Mouse (Mus musculus) liver, embryonic 15.5 days (tissue): ENCODE measurements around the gene Heg1. TPM values are rescaled to one million over a fixed set of nuclear protein-coding genes. Genes with fewer than 3 reads are reported as not detected.

Source experiments
- ATAC-seq: fragments of 200-750 bp; cut with Nextera tagmentation; 2 replicates; pipeline ENCODE4 v1.8.0; 2017; ENCODE audit warnings: moderate number of reproducible peaks, mild to moderate bottlenecking, moderate library complexity; ENCODE audit not compliant: insufficient read depth
- H3K27ac ChIP-seq: fragments of 300-500 bp; sonication (generic); replicated peaks from 2 replicates; pipeline ENCODE4 v1.5.1; 2015; ENCODE audit warnings: mild to moderate bottlenecking, inconsistent platforms
- H3K27me3 ChIP-seq: fragments of 300-500 bp; sonication (generic); 2 replicates; pipeline ENCODE4 v1.6.1; 2015; ENCODE audit warnings: mild to moderate bottlenecking, inconsistent platforms
- H3K36me3 ChIP-seq: fragments of 300-500 bp; sonication (generic); replicated peaks from 2 replicates; pipeline ENCODE4 v1.6.1; 2015; ENCODE audit warnings: moderate library complexity, mild to moderate bottlenecking, inconsistent platforms
- H3K4me1 ChIP-seq: fragments of 300-500 bp; sonication (generic); replicated peaks from 2 replicates; pipeline ENCODE4 v1.6.1; 2015; ENCODE audit warnings: inconsistent platforms
- H3K4me2 ChIP-seq: fragments of 300-500 bp; sonication (generic); 2 replicates; pipeline ENCODE4 v1.6.1; 2015; ENCODE audit warnings: moderate library complexity, mild to moderate bottlenecking, inconsistent platforms
- H3K4me3 ChIP-seq: fragments of 300-500 bp; sonication (generic); replicated peaks from 2 replicates; pipeline ENCODE4 v1.5.1; 2015; ENCODE audit warnings: mild to moderate bottlenecking, inconsistent platforms
- H3K9ac ChIP-seq: fragments of 300-500 bp; sonication (generic); 2 replicates; pipeline ENCODE4 v1.6.1; 2015; ENCODE audit warnings: moderate library complexity, mild to moderate bottlenecking, inconsistent platforms
- H3K9me3 ChIP-seq: fragments of 300-500 bp; sonication (generic); replicated peaks from 2 replicates; pipeline ENCODE4 v1.6.1; 2016; ENCODE audit warnings: inconsistent platforms
- WGBS: fragments of 180-500 bp; shearing (Covaris S2); methylation state at CpG from one replicate; pipeline ENCODE4 v1.1.7; 2015; ENCODE audit warnings: mixed read lengths; ENCODE audit not compliant: insufficient replicate concordance; 5-methylcytosine and 5-hydroxymethylcytosine counted together
- polyA plus RNA-seq: library from polyadenylated mRNA; unstranded; fragments of >200 nt; fragmentation: Nextera tagmentation; extraction: Ambion mirVana; gene quantifications from 2 replicates; pipeline ENCODE4 v1.2.1, GENCODE M21; 2015

Gene Heg1
- polyA plus RNA-seq, 1 experiment from 2014 or later: 4.9 TPM

- Histone ChIP-seq H3K27ac (no peak overlapping the region), H3K27me3 (no peaks in the 10 kb centered on the region), H3K4me3 (no peak overlapping the region), H3K9ac (no peak overlapping the region), H3K9me3 (no peaks in the 10 kb centered on the region), H3K4me2 (peak overlapping the region; percentile 27; the same call in 1 of the 2 replicates), H3K4me1 (peaks cover 34% of the 10 kb centered on the region), H3K36me3 (no peaks in the 10 kb centered on the region)
- ATAC-seq: no peak
- WGBS: 51% methylated on average over 6 of the region's 6 CpGs
Observed at GRCm38 (mm10) chr16:33690975-33691747, 7.0 kb downstream of the Heg1 start.

DNA sequence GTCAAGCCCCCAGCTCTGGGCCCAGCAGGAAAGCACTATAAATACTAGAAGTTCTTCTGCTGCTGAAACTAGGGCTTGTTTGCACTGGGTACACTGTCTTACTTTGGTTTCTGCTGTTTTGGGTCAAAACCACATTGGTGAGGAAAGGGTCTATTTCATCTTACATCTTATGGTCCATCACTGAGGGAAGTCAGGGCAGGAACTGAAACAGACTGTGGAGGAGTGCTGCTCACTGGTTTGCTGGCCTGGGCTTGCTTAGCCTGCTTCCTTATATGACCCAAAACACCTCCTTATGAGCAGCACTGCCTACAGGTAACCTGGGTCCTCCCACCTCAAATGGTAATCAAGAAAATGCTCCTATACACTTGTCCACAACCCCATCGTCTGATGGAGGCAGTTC lies 9.4 kb downstream of the Heg1 start:
- Histone ChIP-seq H3K27me3 (no peaks in the 10 kb centered on the region), H3K4me1 (peaks cover 37% of the 10 kb centered on the region), H3K4me2 (no peak overlapping the region), H3K9me3 (no peaks in the 10 kb centered on the region), H3K27ac (no peak overlapping the region), H3K36me3 (no peaks in the 10 kb centered on the region), H3K4me3 (no peak overlapping the region), H3K9ac (no peak overlapping the region)
- ATAC-seq: no peak
- 67% methylated on average over 1 of the region's 1 CpGs for WGBS

- Histone ChIP-seq H3K36me3 (no peaks in the 10 kb centered on the region), H3K4me2 (no peak overlapping the region), H3K9me3 (no peaks in the 10 kb centered on the region), H3K4me1 (peaks cover 23% of the 10 kb centered on the region), H3K27me3 (no peaks in the 10 kb centered on the region), H3K4me3 (no peak overlapping the region), H3K9ac (no peak overlapping the region), H3K27ac (no peak overlapping the region)
- no peak for ATAC-seq
- WGBS: 62% methylated on average over 13 of the region's 13 CpGs
Observed at GRCm38 (mm10) chr16:33696811-33697575, 12.8 kb downstream of the Heg1 start.

- Histone ChIP-seq H3K9ac (no peak overlapping the region), H3K36me3 (no peaks in the 10 kb centered on the region), H3K4me1 (peaks cover 21% of the 10 kb centered on the region), H3K9me3 (no peaks in the 10 kb centered on the region), H3K27me3 (no peaks in the 10 kb centered on the region), H3K4me2 (no peak overlapping the region), H3K27ac (no peak overlapping the region), H3K4me3 (no peak overlapping the region)
- whole genome bisulfite sequencing: 62% methylated on average over 9 of the region's 9 CpGs
- ATAC-seq: no peak
Observed at GRCm38 (mm10) chr16:33697576-33698276, 13.6 kb downstream of the Heg1 start.

DNA sequence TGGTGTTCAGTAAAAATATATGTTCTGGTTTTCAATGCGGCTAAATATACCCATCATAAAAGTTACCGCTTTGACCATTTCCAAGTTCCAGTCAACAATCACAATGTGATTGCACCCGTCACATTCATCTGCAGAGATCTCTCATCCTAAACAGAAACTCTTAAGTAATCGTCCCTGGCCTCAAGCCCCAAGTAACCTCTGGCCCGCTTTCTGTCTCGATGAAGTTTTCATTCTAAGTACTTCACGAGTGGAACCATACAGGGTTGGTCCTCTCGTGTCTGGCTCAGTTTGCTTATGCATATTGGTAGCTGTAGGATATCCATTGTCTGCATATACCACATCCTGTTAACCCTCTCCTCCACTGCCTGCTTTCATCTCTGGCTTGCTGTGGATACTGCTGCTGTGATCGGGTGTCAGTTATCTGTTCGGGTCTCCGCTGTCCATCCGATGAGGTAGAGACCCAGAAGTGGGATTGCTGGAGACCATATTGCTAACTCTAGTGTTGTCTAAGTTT lies 14.2 kb downstream of the Heg1 start:
- Histone ChIP-seq H3K36me3 (no peaks in the 10 kb centered on the region), H3K27ac (no peak overlapping the region), H3K4me2 (no peak overlapping the region), H3K27me3 (no peaks in the 10 kb centered on the region), H3K4me3 (no peak overlapping the region), H3K4me1 (peaks cover 23% of the 10 kb centered on the region), H3K9me3 (no peaks in the 10 kb centered on the region), H3K9ac (no peak overlapping the region)
- ATAC-seq: no peak
- WGBS: 56% methylated on average over 12 of the region's 12 CpGs

- Histone ChIP-seq H3K9me3 (no peaks in the 10 kb centered on the region), H3K9ac (no peak overlapping the region), H3K4me3 (no peak overlapping the region), H3K4me2 (no peak overlapping the region), H3K4me1 (peaks cover 35% of the 10 kb centered on the region), H3K27me3 (no peaks in the 10 kb centered on the region), H3K27ac (no peak overlapping the region), H3K36me3 (no peaks in the 10 kb centered on the region)
- ATAC-seq: no peak
- 55% methylated on average over 5 of the region's 5 CpGs for WGBS
Observed at GRCm38 (mm10) chr16:33700584-33700983, 16.4 kb downstream of the Heg1 start.

DNA sequence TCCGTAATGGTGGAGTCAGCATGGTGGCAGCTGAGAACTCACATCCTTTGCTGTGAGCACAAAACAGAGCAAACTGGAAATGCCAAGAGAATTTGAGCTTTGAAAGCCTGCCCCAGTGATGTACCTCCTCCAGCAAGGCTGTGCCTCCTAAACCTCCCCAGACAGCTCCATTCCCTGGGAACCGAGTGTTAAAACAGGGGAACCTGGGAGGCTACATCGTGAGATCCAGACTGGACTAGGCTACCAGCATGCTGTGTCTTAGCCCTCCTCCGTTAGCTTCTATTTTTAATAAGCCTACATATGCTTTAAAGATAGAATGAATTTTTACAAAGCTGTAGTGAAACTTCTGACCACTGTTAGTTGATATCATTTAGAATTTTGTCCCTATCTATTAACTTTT lies 17.7 kb downstream of the Heg1 start:
- WGBS: 72% methylated on average over 4 of the region's 4 CpGs

GRCm38 (mm10) chr16:33704289-33704688 lies 20.1 kb downstream of the Heg1 start:
- Histone ChIP-seq H3K9ac (no peak overlapping the region), H3K27ac (no peak overlapping the region), H3K4me3 (no peak overlapping the region), H3K27me3 (no peaks in the 10 kb centered on the region), H3K9me3 (no peaks in the 10 kb centered on the region), H3K4me2 (no peak overlapping the region), H3K36me3 (no peaks in the 10 kb centered on the region), H3K4me1 (peaks cover 16% of the 10 kb centered on the region)
- 69% methylated on average over 9 of the region's 9 CpGs for WGBS
- ATAC-seq: no peak

More for the DNA sequence above, 17.7 kb downstream of the Heg1 start:
- no peak overlapping the region for H3K9ac ChIP-seq
- no peak overlapping the region for H3K27ac ChIP-seq
- peaks cover 31% of the 10 kb centered on the region for H3K4me1 ChIP-seq
- H3K36me3 ChIP-seq: no peaks in the 10 kb centered on the region
- H3K4me2 ChIP-seq: no peak overlapping the region
- H3K27me3 ChIP-seq: no peaks in the 10 kb centered on the region
- H3K4me3 ChIP-seq: no peak overlapping the region
- no peak for ATAC-seq
- H3K9me3 ChIP-seq: no peaks in the 10 kb centered on the region

DNA sequence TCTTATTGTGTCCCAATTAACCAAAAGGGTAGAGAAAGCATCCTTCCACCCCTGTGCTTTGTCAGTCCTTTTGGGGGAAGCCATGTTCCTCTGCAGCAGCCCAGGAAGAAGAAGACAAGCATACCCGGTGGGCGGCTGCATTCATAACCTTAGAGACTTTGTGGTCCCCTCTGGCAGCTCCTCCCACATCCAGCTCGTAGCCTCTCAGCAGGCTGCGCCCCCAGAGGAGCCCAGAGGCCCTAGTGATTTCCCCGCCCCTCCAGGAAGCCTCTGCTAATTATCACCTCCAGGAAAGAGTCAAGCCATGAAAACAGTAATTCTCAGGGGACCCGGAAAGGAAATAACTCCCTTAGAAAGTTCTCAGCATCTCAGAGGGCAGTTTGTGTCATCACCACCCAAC lies 21.1 kb downstream of the Heg1 start:
- no peak for ATAC-seq
- WGBS: 26% methylated on average over 6 of the region's 6 CpGs

DNA sequence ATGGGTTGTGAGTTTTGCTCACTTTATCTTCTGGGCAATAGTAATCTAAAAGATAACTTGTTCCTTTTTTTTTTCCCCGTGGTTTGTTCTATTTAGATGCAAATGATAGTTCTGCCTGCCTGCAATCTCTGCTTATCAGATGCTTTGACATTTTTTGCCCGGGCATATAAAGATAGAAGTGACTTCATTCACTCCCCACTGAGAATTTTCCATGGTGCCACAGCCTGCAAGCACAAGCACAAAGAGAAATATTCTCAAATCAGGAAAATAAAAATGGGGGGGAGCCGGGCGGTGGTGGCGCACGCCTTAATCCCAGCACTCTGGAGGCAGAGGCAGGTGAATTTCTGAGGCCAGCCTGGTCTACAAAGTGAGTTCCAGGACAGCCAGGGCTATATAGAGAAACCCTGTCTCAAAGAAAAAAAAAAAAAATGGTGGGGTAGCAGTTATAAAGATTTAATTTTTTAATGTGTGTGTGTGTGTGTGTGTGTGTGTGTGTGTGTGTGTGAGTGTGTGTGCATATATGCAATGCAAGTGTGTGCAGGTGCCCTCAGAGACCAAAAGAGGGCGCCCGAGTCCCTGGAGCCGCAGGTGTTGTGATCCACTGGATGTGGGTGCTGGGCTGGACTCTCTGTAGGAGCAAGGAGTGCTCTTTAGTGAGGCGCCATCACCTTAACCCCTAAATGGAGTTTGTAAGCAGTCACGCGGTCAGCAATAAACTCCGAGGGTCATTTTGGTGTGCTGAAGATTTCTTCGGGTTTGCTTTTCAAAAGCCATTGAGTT lies 22.1 kb downstream of the Heg1 start:
- no peaks in the 10 kb centered on the region for H3K27me3 ChIP-seq
- H3K36me3 ChIP-seq: peaks cover 8% of the 10 kb centered on the region
- no peak overlapping the region for H3K27ac ChIP-seq
- H3K4me2 ChIP-seq: no peak overlapping the region
- no peak overlapping the region for H3K4me3 ChIP-seq
- no peak overlapping the region for H3K9ac ChIP-seq
- no peaks in the 10 kb centered on the region for H3K9me3 ChIP-seq
- 82% methylated on average over 14 of the region's 14 CpGs for WGBS
- H3K4me1 ChIP-seq: peaks cover 16% of the 10 kb centered on the region
- ATAC-seq: no peak

More for the DNA sequence above, 21.1 kb downstream of the Heg1 start:
- Histone ChIP-seq H3K27ac (no peak overlapping the region), H3K9ac (no peak overlapping the region), H3K36me3 (no peaks in the 10 kb centered on the region; the same call in 1 of the 2 replicates), H3K4me1 (peaks cover 16% of the 10 kb centered on the region), H3K4me3 (no peak overlapping the region), H3K4me2 (no peak overlapping the region), H3K27me3 (no peaks in the 10 kb centered on the region), H3K9me3 (no peaks in the 10 kb centered on the region)
